Mouse (Mus musculus): ENCODE measurements at regions not wholly inside any gene's neighbourhood (a gene's known extent, or its start where the extent isn't known, plus 50 kb on each side); places are given as distances from the start of the nearest gene placed in this dataset.

DNA sequence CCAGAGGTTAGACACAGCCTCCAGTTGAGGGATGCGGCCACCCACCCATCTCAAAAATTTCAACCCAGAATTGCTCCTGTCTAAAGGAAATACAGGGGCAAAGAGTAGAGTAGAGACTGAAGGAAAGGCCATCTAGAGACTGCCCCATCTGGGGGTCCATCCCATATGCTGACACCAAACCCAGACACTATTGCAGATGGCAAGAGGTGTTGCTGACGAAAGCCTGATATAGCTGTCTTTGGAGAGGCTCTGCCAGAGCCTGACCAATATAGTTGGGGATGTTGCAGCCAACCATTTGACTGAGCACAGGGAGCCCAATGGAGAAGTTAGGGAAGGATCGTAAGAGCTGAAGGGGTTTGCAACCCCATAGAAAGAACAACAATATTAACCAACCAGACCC is 141.6 kb upstream of the Reg3b start:
- DNase-seq (ENCODE audit: inconsistent ontology term): no peak

DNA sequence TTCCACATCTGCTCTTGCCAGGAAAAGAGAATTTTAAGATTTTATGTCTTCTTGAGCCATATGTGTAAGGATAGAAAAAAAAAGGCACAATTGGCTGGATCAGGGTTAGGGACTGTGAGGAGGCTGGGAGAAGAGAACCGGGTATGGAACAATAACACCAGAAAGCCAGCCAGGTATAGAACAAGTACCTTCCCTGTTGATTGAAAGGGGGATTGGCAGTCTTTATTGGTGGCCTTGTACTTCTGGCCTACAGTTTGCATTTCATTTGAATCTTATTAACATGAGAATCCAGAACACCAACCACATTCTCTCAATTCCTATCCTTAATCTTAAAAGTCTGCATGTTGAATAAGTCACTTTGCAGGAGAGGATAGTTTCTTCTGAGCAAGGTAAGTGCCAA is 126.1 kb upstream of the Reg3b start:
- DNase-seq (ENCODE audit: inconsistent ontology term): no peak

DNA sequence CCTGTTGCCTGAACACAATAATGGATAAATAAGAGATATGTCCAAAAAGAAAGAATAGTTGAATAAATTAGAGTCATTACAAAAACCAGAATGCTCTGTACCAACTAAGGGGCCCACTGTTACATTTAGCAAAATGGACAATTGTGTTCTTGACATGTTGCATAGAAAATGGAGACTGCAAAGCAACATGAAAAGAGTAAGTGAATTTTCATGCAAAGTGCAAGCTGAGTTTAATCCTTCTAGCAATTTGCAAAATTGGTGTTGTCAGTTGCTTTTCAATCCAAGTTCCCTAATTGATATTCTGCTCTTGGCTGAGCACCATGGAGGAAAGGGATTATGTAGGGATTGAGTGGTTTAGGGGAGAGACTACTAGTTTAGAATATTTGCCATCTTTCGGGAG is 125.4 kb upstream of the Reg3b start:
- no peak for DNase-seq (ENCODE audit: inconsistent ontology term)

DNA sequence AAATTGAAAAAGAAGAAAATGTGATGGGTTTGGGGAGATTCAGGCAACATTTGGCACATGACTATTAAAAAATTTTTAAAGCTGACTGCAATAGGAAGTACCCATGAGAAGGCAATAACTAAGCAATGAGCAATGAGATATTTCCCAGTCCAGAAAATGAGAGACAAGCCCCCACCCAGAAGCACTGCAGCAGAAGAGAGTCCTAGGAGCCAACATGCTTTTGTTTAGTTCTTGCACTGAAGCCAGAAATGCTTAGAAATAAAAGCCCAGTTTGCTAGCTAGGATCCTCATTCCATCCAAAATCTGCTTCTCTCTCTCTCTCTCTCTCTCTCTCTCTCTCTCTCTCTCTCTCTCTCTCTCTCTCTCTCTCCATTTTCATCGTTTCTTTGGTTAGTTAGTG is 120.4 kb upstream of the Reg3b start:
- DNase-seq (ENCODE audit: inconsistent ontology term): peak; percentile 77

DNA sequence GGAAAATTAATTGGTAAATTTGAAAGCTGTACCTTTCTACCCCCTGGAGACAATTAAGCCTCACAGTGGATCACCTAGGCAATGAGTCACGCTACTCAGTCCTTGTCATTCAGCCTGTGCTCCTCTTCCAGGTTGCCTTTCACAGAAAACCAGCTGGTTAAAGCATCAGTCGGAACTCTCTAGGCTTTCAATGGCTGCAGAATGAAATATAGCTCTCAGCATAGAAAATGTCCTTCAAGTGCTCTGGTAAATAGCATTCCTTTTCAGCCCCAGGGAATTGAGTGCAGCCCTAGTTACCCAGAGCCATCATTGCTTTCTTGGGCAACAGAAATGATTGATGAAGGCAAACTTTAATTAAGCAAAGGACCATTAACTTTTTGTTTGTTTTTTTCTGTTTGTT is 119.9 kb upstream of the Reg3b start:
- DNase-seq (ENCODE audit: inconsistent ontology term): no peak

DNA sequence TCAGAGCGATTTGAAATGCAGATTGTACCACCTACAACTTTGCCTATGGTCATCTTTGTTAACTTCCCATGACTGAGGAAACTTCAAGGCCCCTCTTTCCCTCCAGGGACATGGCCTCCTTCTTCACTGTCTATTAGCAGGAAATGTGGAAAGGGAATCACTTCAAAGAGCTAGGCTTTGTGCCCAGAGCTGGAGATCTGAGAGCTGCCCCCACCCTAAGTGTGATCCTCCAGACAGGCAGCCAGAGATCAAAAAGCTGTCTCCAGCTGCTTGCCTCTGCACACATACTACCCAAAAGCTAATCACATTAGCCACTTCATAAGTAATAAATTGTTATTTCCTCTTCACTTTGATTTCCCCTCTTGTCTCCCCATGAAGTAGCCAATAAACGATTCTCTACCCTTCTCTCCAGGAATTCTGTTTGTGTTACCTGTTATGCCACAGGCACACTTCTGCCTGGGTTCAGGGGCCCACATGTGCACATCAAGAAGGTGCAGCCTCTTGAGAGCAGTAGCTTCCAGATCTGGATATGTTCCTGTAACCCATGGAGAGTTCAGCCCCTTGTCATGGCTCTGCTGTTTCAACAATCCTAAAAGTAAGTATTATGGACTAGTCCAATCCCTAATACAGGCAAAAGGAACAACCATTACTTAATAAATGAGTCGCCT is 98.4 kb upstream of the Reg3b start:
- no peak for DNase-seq (ENCODE audit: inconsistent ontology term)

DNA sequence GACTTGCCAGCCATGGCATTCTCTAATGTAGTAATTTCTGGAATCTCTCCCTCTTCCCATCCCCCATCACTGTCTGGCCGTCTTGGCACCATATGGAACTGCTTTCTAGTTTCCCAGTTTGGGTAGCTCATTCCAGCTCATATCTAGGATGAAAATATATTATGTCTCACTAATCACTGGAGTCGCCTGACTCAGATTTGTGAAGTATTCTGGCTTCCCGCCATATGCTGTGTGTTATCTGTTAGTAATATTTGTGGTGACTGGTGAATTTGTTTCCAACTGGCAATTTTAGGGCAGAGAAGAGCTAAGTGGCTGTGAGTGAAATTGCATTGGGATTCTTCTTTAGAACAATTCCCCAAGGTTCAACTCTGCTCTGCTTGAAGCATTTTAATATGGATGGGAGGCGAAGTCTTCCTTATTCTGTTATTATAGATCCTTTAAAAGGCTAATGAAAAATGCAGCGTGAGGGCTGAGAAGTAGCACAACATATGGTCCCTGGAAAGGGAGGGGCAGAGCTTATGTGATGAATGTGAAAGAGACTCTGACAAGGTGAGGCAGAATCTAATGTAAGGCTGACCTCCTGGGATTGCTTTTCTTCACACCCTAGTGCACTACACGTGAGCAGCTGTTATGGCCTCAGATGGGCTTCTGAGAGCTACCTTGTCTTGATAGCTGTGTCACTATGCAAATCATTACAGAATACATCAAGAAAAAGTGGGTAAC is 92.3 kb upstream of the Reg3b start:
- DNase-seq (ENCODE audit: inconsistent ontology term): peak; percentile 49

DNA sequence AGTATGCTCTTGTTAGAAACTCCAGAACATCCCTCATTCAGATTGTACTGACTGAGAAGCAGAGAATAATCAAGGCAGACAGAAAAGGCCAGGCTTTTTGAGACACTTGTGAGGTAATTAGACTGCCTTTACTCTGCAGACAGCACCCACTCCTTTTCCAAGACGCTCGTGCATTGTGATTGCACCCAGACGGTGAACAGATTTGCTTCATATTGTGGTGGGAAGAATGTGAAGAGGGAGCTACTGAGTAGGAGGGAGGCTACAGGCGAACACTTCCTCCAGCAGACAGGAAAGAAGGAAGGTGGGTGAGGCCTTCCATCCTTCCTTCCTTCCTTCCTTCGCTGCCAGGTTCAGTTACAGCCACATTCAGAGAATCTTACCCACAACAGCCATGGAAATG is 89.9 kb upstream of the Reg3b start:
- no peak for DNase-seq (ENCODE audit: inconsistent ontology term)

DNA sequence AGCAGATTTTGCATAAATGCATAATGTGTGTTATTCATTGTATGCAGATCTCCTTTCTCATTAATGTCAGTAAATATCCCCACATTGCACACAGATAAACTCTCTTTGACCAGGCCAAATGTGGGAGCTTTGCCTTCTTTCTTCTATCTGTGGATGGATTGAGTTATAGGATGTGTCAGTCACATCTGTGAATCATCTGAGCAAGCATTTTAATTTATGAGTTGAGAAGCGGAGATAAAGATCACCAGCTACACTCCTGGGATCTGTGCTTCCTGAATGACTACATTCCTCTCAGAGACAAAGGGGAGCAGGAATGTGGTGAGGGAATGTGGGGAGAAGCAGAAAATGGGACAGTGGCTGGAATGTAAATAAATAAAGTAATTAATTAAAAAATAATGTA is 75.8 kb upstream of the Reg3b start:
- DNase-seq (ENCODE audit: inconsistent ontology term): peak; percentile 80

DNA sequence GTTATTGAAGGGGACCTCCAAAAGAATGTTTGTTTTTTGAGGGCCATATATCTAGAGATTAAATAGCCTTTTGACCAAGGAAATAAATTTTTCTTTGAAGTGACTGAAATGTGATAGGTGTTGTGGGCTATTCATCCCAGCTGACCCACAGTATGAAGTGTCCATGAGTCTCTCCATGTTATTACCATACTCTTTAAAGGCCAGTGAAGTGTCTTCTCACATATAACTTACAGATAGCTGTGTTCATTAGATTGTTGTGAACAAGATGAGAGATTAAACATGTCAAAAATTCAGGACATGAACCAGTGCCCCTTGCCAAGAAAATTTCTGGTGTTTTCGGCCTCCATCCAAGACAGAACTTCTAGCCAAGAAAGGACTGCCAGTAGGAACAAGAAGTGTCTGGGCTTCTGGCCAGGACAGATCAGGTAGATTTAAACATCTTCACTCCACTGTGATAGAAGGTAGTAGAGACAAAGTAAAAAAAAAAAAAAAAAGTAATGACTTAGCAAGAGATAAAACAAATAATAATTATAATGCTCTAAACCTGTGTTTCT is 67.2 kb upstream of the Reg3b start:
- DNase-seq (ENCODE audit: inconsistent ontology term): peak; percentile 53
